Mouse (Mus musculus) lung, postnatal 10 days (tissue): ENCODE measurements around the gene Kdm4b.

Experiments used
- DNase-seq: peaks from one replicate; pipeline ENCODE4 v3.0.0; 2021

Kdm4b gene

GRCm38 (mm10) chr17:56302363-56302996 is 23.4 kb upstream of the Kdm4b start:
- DNase-seq = peak; percentile 34

GRCm38 (mm10) chr17:56303160-56303846 is 22.6 kb upstream of the Kdm4b start, which contains the start of gene Uhrf1:
TSS of gene Uhrf1 (plus strand) at chr17:56303321.
- peak; percentile 83 for DNase-seq

- peak; percentile 98 for DNase-seq
Measured at GRCm38 (mm10) chr17:56303847-56304586, 21.8 kb upstream of the Kdm4b start.

GRCm38 (mm10) chr17:56304718-56305117 is 21.1 kb upstream of the Kdm4b start:
- no peak for DNase-seq

- no peak for DNase-seq
Measured at GRCm38 (mm10) chr17:56305156-56305555, 20.7 kb upstream of the Kdm4b start.

- peak; percentile 37 for DNase-seq
Measured at GRCm38 (mm10) chr17:56305826-56306225, 20.0 kb upstream of the Kdm4b start.

GRCm38 (mm10) chr17:56308088-56308487 is 17.8 kb upstream of the Kdm4b start:
- peak; percentile 37 for DNase-seq

- DNase-seq = peak; percentile 62
Measured at GRCm38 (mm10) chr17:56309191-56309945, 16.5 kb upstream of the Kdm4b start.

- no peak for DNase-seq
Measured at GRCm38 (mm10) chr17:56324419-56324818, 1.4 kb upstream of the Kdm4b start.

- no peak for DNase-seq
Measured at GRCm38 (mm10) chr17:56326153-56327147, 588 bp downstream of the Kdm4b start.

- DNase-seq = no peak
Measured at GRCm38 (mm10) chr17:56329267-56329666, 3.4 kb downstream of the Kdm4b start.

- DNase-seq = no peak
Measured at GRCm38 (mm10) chr17:56330345-56330744, 4.5 kb downstream of the Kdm4b start.

GRCm38 (mm10) chr17:56331256-56331655 is 5.4 kb downstream of the Kdm4b start:
- no peak for DNase-seq

- DNase-seq = no peak
Measured at GRCm38 (mm10) chr17:56332987-56333386, 7.1 kb downstream of the Kdm4b start.

GRCm38 (mm10) chr17:56337190-56337589 is 11.3 kb downstream of the Kdm4b start:
- DNase-seq = peak; percentile 84

GRCm38 (mm10) chr17:56337791-56338190 is 11.9 kb downstream of the Kdm4b start:
- no peak for DNase-seq

- DNase-seq = peak; percentile 64
Measured at GRCm38 (mm10) chr17:56338909-56339308, 13.0 kb downstream of the Kdm4b start.

GRCm38 (mm10) chr17:56340717-56341116 is 14.9 kb downstream of the Kdm4b start:
- DNase-seq = no peak

- DNase-seq = no peak
Measured at GRCm38 (mm10) chr17:56343466-56343865, 17.6 kb downstream of the Kdm4b start.

GRCm38 (mm10) chr17:56345364-56345763 is 19.5 kb downstream of the Kdm4b start:
- DNase-seq = no peak

GRCm38 (mm10) chr17:56348128-56348527 is 22.3 kb downstream of the Kdm4b start:
- no peak for DNase-seq

- DNase-seq = no peak
Measured at GRCm38 (mm10) chr17:56348586-56348985, 22.7 kb downstream of the Kdm4b start.
